Mouse (Mus musculus): Measurements from ENCODE around the gene Palm2.

- no peak for TF ChIP-seq CTCF (IDR thresholded peaks at IDR 0.05; ENCODE audit: borderline replicate concordance, extremely low read depth, insufficient read depth, insufficient read length)
- no peak for TF ChIP-seq POLR2A (IDR thresholded peaks at IDR 0.05; ENCODE audit: borderline replicate concordance, extremely low read depth, insufficient read depth, insufficient read length, poor library complexity, severe bottlenecking)
Observed at GRCm38 (mm10) chr4:57636782-57637482, 202.9 kb downstream of the Palm2 start.

Measured in brain, embryonic 14.5 days (tissue).